Mouse (Mus musculus) CH12.LX (cell line): ENCODE measurements around the gene Rbfox1. TPM values are rescaled to one million over a fixed set of nuclear protein-coding genes. Genes with fewer than 3 reads are reported as not detected.

ENCODE experiments used
- DNase-seq: peaks from one replicate; pipeline ENCODE4 v3.0.0-alpha.2; 2013; ENCODE audit errors: extremely low read depth
- H3K27ac ChIP-seq: 2 replicates; pipeline ENCODE4 v1.5.1; 2012; ENCODE audit warnings: low read depth, mild to moderate bottlenecking, control low read depth, moderate library complexity; ENCODE audit not compliant: insufficient read depth
- H3K27me3 ChIP-seq: replicated peaks from 2 replicates; pipeline ENCODE3; 2012; ENCODE audit warnings: inconsistent platforms
- H3K36me3 ChIP-seq, 2 experiments: replicated peaks in 1 of 2; 2 replicates each; pipeline versions ENCODE3 to v1.6.1; 2012; ENCODE audit warnings: inconsistent platforms in 1 of 2, low read length in 1 of 2, mild to moderate bottlenecking in 1 of 2, mixed read lengths in 1 of 2, moderate library complexity in 1 of 2; ENCODE audit not compliant: control insufficient read depth in 1 of 2, insufficient read depth in 1 of 2
- H3K4me1 ChIP-seq, 2 experiments: 2 replicates each; pipeline ENCODE4 v1.6.1; 2012; ENCODE audit warnings: inconsistent platforms in 1 of 2, moderate library complexity in 1 of 2; ENCODE audit not compliant: insufficient read depth in 2 of 2, control insufficient read depth in 1 of 2
- H3K4me2 ChIP-seq: 2 replicates; pipeline ENCODE4 v1.6.1; 2012; ENCODE audit warnings: low read depth, mild to moderate bottlenecking, control low read depth; ENCODE audit not compliant: poor library complexity, insufficient read depth, severe bottlenecking
- H3K4me3 ChIP-seq, 3 experiments: fragments of 150-350 bp in 1 of 3; sonication (generic) in 1 of 3; replicated peaks in 1 of 3; 2 replicates each; pipeline versions ENCODE3 to v1.5.1; 2011 to 2012; ENCODE audit warnings: low read depth in 2 of 3, low read length in 2 of 3, mild to moderate bottlenecking in 2 of 3, moderate library complexity in 2 of 3, control low read depth in 1 of 3, improper control_type of control experiment in 1 of 3, inconsistent platforms in 1 of 3, mixed read lengths in 1 of 3; ENCODE audit not compliant: poor library complexity in 1 of 3
- H3K79me2 ChIP-seq: replicated peaks from 2 replicates; pipeline ENCODE4 v1.6.1; 2012; ENCODE audit warnings: mild to moderate bottlenecking, moderate library complexity; ENCODE audit not compliant: control insufficient read depth, poor library complexity, insufficient read depth, severe bottlenecking; ENCODE audit errors: extremely low read depth
- H3K9ac ChIP-seq: 2 replicates; pipeline ENCODE4 v1.6.1; 2012; ENCODE audit warnings: low read depth, mild to moderate bottlenecking, control low read depth, moderate library complexity; ENCODE audit not compliant: insufficient read depth
- H3K9me3 ChIP-seq: replicated peaks from 2 replicates; pipeline ENCODE3; 2012; ENCODE audit warnings: low read length, inconsistent platforms, mixed read lengths
- BHLHE40 ChIP-seq: IDR thresholded peaks from 2 replicates; pipeline ENCODE4 v1.6.1; 2011; ENCODE audit warnings: mild to moderate bottlenecking, low read depth, low read length, improper control_type of control experiment
- CHD1 ChIP-seq: IDR thresholded peaks from 2 replicates; pipeline ENCODE4 v1.6.1; 2012; ENCODE audit warnings: low read depth, low read length, improper control_type of control experiment, inconsistent platforms
- JUN ChIP-seq: IDR thresholded peaks from 2 replicates; pipeline ENCODE4 v1.6.1; 2011; ENCODE audit warnings: low read depth, mild to moderate bottlenecking, low read length, improper control_type of control experiment, moderate library complexity; ENCODE audit not compliant: insufficient read depth
- JUND ChIP-seq: conservative IDR thresholded peaks from 2 replicates; pipeline ENCODE4 v1.6.1; 2011; ENCODE audit warnings: low read depth, low read length, improper control_type of control experiment
- KAT2A ChIP-seq: IDR thresholded peaks from 2 replicates; pipeline ENCODE4 v1.6.1; 2012; ENCODE audit warnings: low read length, improper control_type of control experiment, inconsistent platforms; ENCODE audit not compliant: insufficient replicate concordance
- MAFK ChIP-seq: IDR thresholded peaks from 2 replicates; pipeline ENCODE4 v1.6.1; 2011; ENCODE audit warnings: low read length, improper control_type of control experiment; ENCODE audit not compliant: insufficient replicate concordance
- MAZ ChIP-seq: IDR thresholded peaks from 2 replicates; pipeline ENCODE4 v1.6.1; 2012; ENCODE audit warnings: low read depth, mild to moderate bottlenecking, inconsistent platforms, low read length, improper control_type of control experiment, moderate library complexity
- NELFE ChIP-seq: IDR thresholded peaks from 2 replicates; pipeline ENCODE4 v1.6.1; 2011; ENCODE audit warnings: low read depth, low read length, improper control_type of control experiment
- RCOR1 ChIP-seq: conservative IDR thresholded peaks from 2 replicates; pipeline ENCODE4 v1.6.1; 2012; ENCODE audit warnings: low read depth, mild to moderate bottlenecking, inconsistent platforms, low read length, improper control_type of control experiment
- TCF12 ChIP-seq: IDR thresholded peaks from 2 replicates; pipeline ENCODE4 v1.6.1; 2014; ENCODE audit warnings: low read depth, mild to moderate bottlenecking, inconsistent platforms, low read length, improper control_type of control experiment
- USF1 ChIP-seq: IDR thresholded peaks from 2 replicates; pipeline ENCODE4 v1.6.1; 2014; ENCODE audit warnings: low read depth, mild to moderate bottlenecking, inconsistent platforms, low read length, improper control_type of control experiment
- ZKSCAN1 ChIP-seq: IDR thresholded peaks from 2 replicates; pipeline ENCODE4 v1.6.1; 2012; ENCODE audit warnings: low read depth, inconsistent platforms, low read length, improper control_type of control experiment, borderline replicate concordance
- ZNF384 ChIP-seq: IDR thresholded peaks from 2 replicates; pipeline ENCODE4 v1.6.1; 2012; ENCODE audit warnings: low read depth, low read length, improper control_type of control experiment, inconsistent platforms
- dilution Hi-C: fragments of 300-500 bp; cut with MboI; formaldehyde crosslinking; loops from 2 replicates; pipeline ENCODE4 v1.14.3; 2020; ENCODE audit warnings: low sequenced_read_pairs; ENCODE audit not compliant: extremely low pct_unique_long_range_greater_than_20kb, extremely low pct_ligation_motif_present
- in situ Hi-C: fragments of 300-500 bp; cut with MboI; formaldehyde crosslinking; loops from 3 replicates; pipeline ENCODE4 v1.14.3; 2019; ENCODE audit warnings: low sequenced_read_pairs, low pct_ligation_motif_present, low pct_unique_long_range_greater_than_20kb, mixed read lengths
- polyA plus RNA-seq: library from polyadenylated mRNA; unstranded; fragments of >175 nt; gene quantifications from 2 replicates; pipeline ENCODE4 v1.2.1, GENCODE M21; 2012; ENCODE audit warnings: low read depth; ENCODE audit not compliant: insufficient read length
- total RNA-seq, 2 experiments: library from RNA; depleted of rRNA; stranded (reverse); fragments of 300-350 nt in 1 of 2; fragments of >200 nt in 1 of 2; gene quantifications; 2 replicates each; pipeline ENCODE4 v1.2.3; 2012 to 2014

The Rbfox1 gene
- total and polyA plus RNA-seq, 3 experiments = not detected

GRCm38 (mm10) chr16:7229232-7229631 lies 1344.1 kb downstream of the Rbfox1 start:
- H3K4me3 ChIP-seq = no peak overlapping the region
- TF ChIP-seq MAFK (no peak), JUN (no peak), ZKSCAN1 (no peak), KAT2A (no peak), MAZ (no peak), BHLHE40 (no peak), ZNF384 (no peak)
- TF ChIP-seq, all 38 proteins: peak for 0
- in situ Hi-C loops = no loop called here
- H3K27me3 ChIP-seq = no peaks in the 10 kb centered on the region
- no peak overlapping the region for H3K9ac ChIP-seq
- H3K27ac ChIP-seq = no peak overlapping the region
- no peak for DNase-seq
- peaks cover 83% of the 10 kb centered on the region for H3K9me3 ChIP-seq
- no peaks in the 10 kb centered on the region for H3K79me2 ChIP-seq
- no peaks in the 10 kb centered on the region for H3K4me1 ChIP-seq
- H3K4me2 ChIP-seq = no peak overlapping the region
- dilution Hi-C loops = no loop called here
- H3K36me3 ChIP-seq = no peaks in the 10 kb centered on the region

- dilution Hi-C loops = no loop called here
- in situ Hi-C loops = no loop called here
Observed at GRCm38 (mm10) chr16:7241627-7242026, 1356.5 kb downstream of the Rbfox1 start.

GRCm38 (mm10) chr16:7242501-7242900 lies 1357.3 kb downstream of the Rbfox1 start:
- H3K27me3 ChIP-seq = no peaks in the 10 kb centered on the region
- H3K36me3 ChIP-seq = no peaks in the 10 kb centered on the region
- dilution Hi-C loops = no loop called here
- H3K9me3 ChIP-seq = peaks cover 80% of the 10 kb centered on the region
- H3K4me1 ChIP-seq = no peaks in the 10 kb centered on the region
- no peak overlapping the region for H3K4me2 ChIP-seq
- no peak overlapping the region for H3K9ac ChIP-seq
- no peaks in the 10 kb centered on the region for H3K79me2 ChIP-seq
- TF ChIP-seq USF1 (no peak), TCF12 (no peak), NELFE (no peak), RCOR1 (no peak), BHLHE40 (no peak), CHD1 (no peak), JUN (no peak)
- DNase-seq = no peak
- H3K4me3 ChIP-seq = no peak overlapping the region
- in situ Hi-C loops = no loop called here
- H3K27ac ChIP-seq = no peak overlapping the region

More at GRCm38 (mm10) chr16:7241627-7242026, 1356.5 kb downstream of the Rbfox1 start:
- Histone ChIP-seq H3K9ac (no peak overlapping the region), H3K4me3 (no peak overlapping the region), H3K9me3 (peaks cover 75% of the 10 kb centered on the region), H3K4me2 (no peak overlapping the region), H3K36me3 (no peaks in the 10 kb centered on the region), H3K27me3 (no peaks in the 10 kb centered on the region), H3K4me1 (no peaks in the 10 kb centered on the region), H3K79me2 (no peaks in the 10 kb centered on the region), H3K27ac (no peak overlapping the region)
- DNase-seq = no peak
- TF ChIP-seq JUND = no peak
